ENCODE assay signal across 7 mouse cellular contexts in genomic region chr8:85037366-85037680, GRCm38 (mm10). TPM values are rescaled to one million over a fixed set of nuclear protein-coding genes. Genes with fewer than 3 reads are reported as not detected.
DNase-seq lines count a peak whose midpoint lies in the region; ATAC-seq lines count a peak whose summit lies in the region.

No protein-coding gene starts in this region.

- no peak for DNase-seq in lung, postnatal 25 days (ENCODE audit: low spot score)
- no peak for DNase-seq in spleen, postnatal 4 days (ENCODE audit: low spot score in 2 of 2)
- DNase-seq in urinary bladder, postnatal 14 days (ENCODE audit: low spot score): no peak

- no peaks in the 10 kb centered on the region for H3K9me3 ChIP-seq in lung, embryonic 16.5 days (ENCODE audit: control insufficient read depth, low read length)
- H3K9me3 ChIP-seq in embryonic facial prominence, embryonic 12.5 days: no peaks in the 10 kb centered on the region
- no peaks in the 10 kb centered on the region for H3K9me3 ChIP-seq in intestine, embryonic 16.5 days (ENCODE audit: control insufficient read depth, low read length)
- no peaks in the 10 kb centered on the region for H3K9me3 ChIP-seq in neural tube, embryonic 13.5 days

- H3K27me3 ChIP-seq in lung, embryonic 16.5 days (ENCODE audit: control insufficient read depth, insufficient read depth, low read depth, low read length): no peaks in the 10 kb centered on the region
- no peaks in the 10 kb centered on the region for H3K27me3 ChIP-seq in embryonic facial prominence, embryonic 12.5 days
- no peaks in the 10 kb centered on the region for H3K27me3 ChIP-seq in intestine, embryonic 16.5 days (replicated peaks; ENCODE audit: control insufficient read depth, insufficient read depth, low read length)
- no peaks in the 10 kb centered on the region for H3K27me3 ChIP-seq in neural tube, embryonic 13.5 days

- peak overlapping the region; percentile 100 for H3K27ac ChIP-seq in lung, embryonic 16.5 days (ENCODE audit: low read length)
- H3K27ac ChIP-seq in embryonic facial prominence, embryonic 12.5 days: peak overlapping the region; percentile 100
- peak overlapping the region; percentile 100 for H3K27ac ChIP-seq in intestine, embryonic 16.5 days (ENCODE audit: low read length)
- peak overlapping the region; percentile 99 for H3K27ac ChIP-seq in neural tube, embryonic 13.5 days (replicated peaks)

- peaks cover 15% of the 10 kb centered on the region for H3K4me1 ChIP-seq in lung, embryonic 16.5 days (replicated peaks; ENCODE audit: control insufficient read depth, insufficient read depth, low read length)
- peaks cover 19% of the 10 kb centered on the region for H3K4me1 ChIP-seq in embryonic facial prominence, embryonic 12.5 days
- peaks cover 16% of the 10 kb centered on the region for H3K4me1 ChIP-seq in intestine, embryonic 16.5 days (ENCODE audit: control insufficient read depth, insufficient read depth, low read length)
- H3K4me1 ChIP-seq in neural tube, embryonic 13.5 days (replicated peaks): peaks cover 29% of the 10 kb centered on the region

- peak overlapping the region; percentile 81 for H3K4me2 ChIP-seq in lung, embryonic 16.5 days (ENCODE audit: low read depth, low read length)
- H3K4me2 ChIP-seq in embryonic facial prominence, embryonic 12.5 days (replicated peaks): peak overlapping the region; percentile 91
- H3K4me2 ChIP-seq in intestine, embryonic 16.5 days (ENCODE audit: low read depth, low read length): peak overlapping the region; percentile 88
- H3K4me2 ChIP-seq in neural tube, embryonic 13.5 days: peak overlapping the region; percentile 99

- peak overlapping the region; percentile 83 for H3K4me3 ChIP-seq in lung, embryonic 16.5 days (ENCODE audit: low read length)
- peak overlapping the region; percentile 87 for H3K4me3 ChIP-seq in embryonic facial prominence, embryonic 12.5 days
- H3K4me3 ChIP-seq in intestine, embryonic 16.5 days (ENCODE audit: low read length): peak overlapping the region; percentile 84
- peak overlapping the region; percentile 76 for H3K4me3 ChIP-seq in neural tube, embryonic 13.5 days

- H3K36me3 ChIP-seq in lung, embryonic 16.5 days (ENCODE audit: control insufficient read depth, insufficient read depth, low read length): peaks cover 22% of the 10 kb centered on the region
- peaks cover 40% of the 10 kb centered on the region for H3K36me3 ChIP-seq in embryonic facial prominence, embryonic 12.5 days
- peaks cover 8% of the 10 kb centered on the region for H3K36me3 ChIP-seq in intestine, embryonic 16.5 days (ENCODE audit: control insufficient read depth, insufficient read depth, low read length)
- H3K36me3 ChIP-seq in neural tube, embryonic 13.5 days: peaks cover 28% of the 10 kb centered on the region

- H3K9ac ChIP-seq in lung, embryonic 16.5 days (ENCODE audit: low read length): peak overlapping the region; percentile 94
- peak overlapping the region; percentile 96 for H3K9ac ChIP-seq in embryonic facial prominence, embryonic 12.5 days
- peak overlapping the region; percentile 99 for H3K9ac ChIP-seq in intestine, embryonic 16.5 days (ENCODE audit: low read depth, low read length)
- peak overlapping the region; percentile 93 for H3K9ac ChIP-seq in neural tube, embryonic 13.5 days

- ATAC-seq in lung, embryonic 16.5 days (ENCODE audit: low read depth): peak; percentile 53
- peak; percentile 69 for ATAC-seq in embryonic facial prominence, embryonic 12.5 days (ENCODE audit: insufficient number of reproducible peaks, insufficient read depth, low FRiP score, low TSS enrichment)
- ATAC-seq in intestine, embryonic 16.5 days: peak; percentile 37
- ATAC-seq in neural tube, embryonic 13.5 days (ENCODE audit: low read depth): peak; percentile 71

- WGBS in lung, embryonic 16.5 days: 0% methylated on average over 14 of the region's 14 CpGs
- WGBS in embryonic facial prominence, embryonic 12.5 days: 1% methylated on average over 14 of the region's 14 CpGs
- 0% methylated on average over 14 of the region's 14 CpGs for WGBS in intestine, embryonic 16.5 days
- whole genome bisulfite sequencing in neural tube, embryonic 13.5 days: 0% methylated on average over 14 of the region's 14 CpGs

RNA-seq across cellular contexts. Expression of gene Tnpo2, which starts 0.6 kb away (rescaled TPM):
- polyA plus RNA-seq in lung, embryonic 16.5 days (2015; fragmentation: Nextera tagmentation; extraction: Ambion mirVana): 27.7 and 29.5 TPM in 2 replicates
- 31.7 and 33.3 TPM in 2 replicates for polyA plus RNA-seq in embryonic facial prominence, embryonic 12.5 days (2016; fragmentation: Nextera tagmentation; extraction: Ambion mirVana)
- 21.6 and 22.0 TPM in 2 replicates for polyA plus RNA-seq in intestine, embryonic 16.5 days (2015; fragmentation: Nextera tagmentation; extraction: Ambion mirVana)
- polyA plus RNA-seq in neural tube, embryonic 13.5 days (2015; fragmentation: Nextera tagmentation; extraction: Ambion mirVana): 49.0 and 52.7 TPM in 2 replicates

RNA-seq across cellular contexts. Expression of gene Trir, which starts 10.7 kb away (rescaled TPM):
- polyA plus RNA-seq in lung, embryonic 16.5 days (2015; fragmentation: Nextera tagmentation; extraction: Ambion mirVana): 92.1 and 101 TPM in 2 replicates
- 160 and 176 TPM in 2 replicates for polyA plus RNA-seq in embryonic facial prominence, embryonic 12.5 days (2016; fragmentation: Nextera tagmentation; extraction: Ambion mirVana)
- 79.0 and 81.4 TPM in 2 replicates for polyA plus RNA-seq in intestine, embryonic 16.5 days (2015; fragmentation: Nextera tagmentation; extraction: Ambion mirVana)
- 147 and 170 TPM in 2 replicates for polyA plus RNA-seq in neural tube, embryonic 13.5 days (2015; fragmentation: Nextera tagmentation; extraction: Ambion mirVana)

RNA-seq across cellular contexts. Expression of gene Asna1, which starts 12.2 kb away (rescaled TPM):
- 121 and 122 TPM in 2 replicates for polyA plus RNA-seq in lung, embryonic 16.5 days (2015; fragmentation: Nextera tagmentation; extraction: Ambion mirVana)
- 125 and 132 TPM in 2 replicates for polyA plus RNA-seq in embryonic facial prominence, embryonic 12.5 days (2016; fragmentation: Nextera tagmentation; extraction: Ambion mirVana)
- 139 and 144 TPM in 2 replicates for polyA plus RNA-seq in intestine, embryonic 16.5 days (2015; fragmentation: Nextera tagmentation; extraction: Ambion mirVana)
- polyA plus RNA-seq in neural tube, embryonic 13.5 days (2015; fragmentation: Nextera tagmentation; extraction: Ambion mirVana): 148 and 151 TPM in 2 replicates

RNA-seq across cellular contexts. Expression of gene Fbxw9, which starts 22.5 kb away (rescaled TPM):
- polyA plus RNA-seq in lung, embryonic 16.5 days (2015; fragmentation: Nextera tagmentation; extraction: Ambion mirVana): 28.2 and 29.9 TPM in 2 replicates
- polyA plus RNA-seq in embryonic facial prominence, embryonic 12.5 days (2016; fragmentation: Nextera tagmentation; extraction: Ambion mirVana): 32.8 and 35.8 TPM in 2 replicates
- 28.2 and 30.7 TPM in 2 replicates for polyA plus RNA-seq in intestine, embryonic 16.5 days (2015; fragmentation: Nextera tagmentation; extraction: Ambion mirVana)
- polyA plus RNA-seq in neural tube, embryonic 13.5 days (2015; fragmentation: Nextera tagmentation; extraction: Ambion mirVana): 48.6 and 50.8 TPM in 2 replicates

RNA-seq across cellular contexts. Expression of gene Best2, which starts 23.0 kb away (rescaled TPM):
- polyA plus RNA-seq in lung, embryonic 16.5 days (2015; fragmentation: Nextera tagmentation; extraction: Ambion mirVana): not detected in 2 replicates
- polyA plus RNA-seq in embryonic facial prominence, embryonic 12.5 days (2016; fragmentation: Nextera tagmentation; extraction: Ambion mirVana): 0.08 TPM in 1 of 2 replicates, not detected in the other
- polyA plus RNA-seq in intestine, embryonic 16.5 days (2015; fragmentation: Nextera tagmentation; extraction: Ambion mirVana): 0.09 and 0.28 TPM in 2 replicates
- polyA plus RNA-seq in neural tube, embryonic 13.5 days (2015; fragmentation: Nextera tagmentation; extraction: Ambion mirVana): not detected in 2 replicates
